Mouse (Mus musculus): ENCODE results near the gene Cmah. TPM values are rescaled to one million over a fixed set of nuclear protein-coding genes. Genes with fewer than 3 reads are reported as not detected.

Gene Cmah
- polyA plus RNA-seq, 1 experiment, result 0.23 TPM

DNA sequence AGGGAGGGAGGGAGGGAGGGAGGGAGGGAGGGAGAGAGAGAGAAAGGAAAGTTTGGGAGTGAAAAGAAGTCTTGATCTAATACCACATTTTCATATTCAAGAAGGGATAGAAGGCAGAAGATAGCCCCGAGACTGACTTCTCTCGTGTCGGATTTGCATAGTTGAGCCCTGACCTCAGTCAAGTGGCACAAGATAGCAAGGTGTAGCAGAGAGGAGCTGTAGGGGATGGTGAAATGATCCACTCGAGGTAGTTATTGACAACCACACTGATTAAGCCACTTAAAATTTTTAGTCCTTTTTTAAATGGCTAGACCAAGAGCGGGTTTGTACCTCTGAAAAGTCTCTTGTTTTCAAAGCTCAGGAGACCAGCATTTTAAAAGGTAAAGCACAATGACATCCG is 171.1 kb downstream of the Cmah start:
- TF ChIP-seq CTCF (IDR thresholded peaks at IDR 0.05; ENCODE audit: control insufficient read depth, insufficient read depth, insufficient replicate concordance, low read depth, low read length) (no peak), POLR2A (IDR thresholded peaks at IDR 0.05; ENCODE audit: control insufficient read depth, low read depth, low read length) (no peak)
- Histone ChIP-seq H3K36me3 (ENCODE audit: control insufficient read depth, insufficient read depth, low read length) (no peaks in the 10 kb centered on the region), H3K4me3 (ENCODE audit: control insufficient read depth, low read depth, low read length) (no peak overlapping the region)

DNA sequence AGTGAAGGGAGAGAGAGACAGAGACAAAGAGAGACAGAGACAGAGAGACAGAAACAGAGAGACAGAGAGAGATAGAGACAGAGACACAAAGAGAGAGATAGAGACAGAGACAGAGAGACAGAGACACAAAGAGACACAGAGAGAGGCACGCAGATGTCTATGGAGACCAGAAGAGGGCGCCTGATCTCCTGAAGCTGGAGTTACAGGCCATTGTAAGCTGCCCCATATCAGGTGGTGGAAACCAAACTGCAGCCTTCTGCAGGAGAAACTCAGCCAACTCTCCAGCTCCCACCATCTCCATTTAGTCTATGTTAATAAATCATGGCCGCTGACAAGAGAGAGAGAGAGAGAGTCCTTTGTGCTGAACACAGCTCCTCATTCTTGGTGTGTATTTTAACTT is 172.3 kb downstream of the Cmah start:
- no peak overlapping the region for H3K27ac ChIP-seq (ENCODE audit: control insufficient read depth, insufficient read depth, low read depth, low read length)
- no peaks in the 10 kb centered on the region for H3K27me3 ChIP-seq (ENCODE audit: control insufficient read depth, insufficient read depth, low read length)
- H3K4me1 ChIP-seq (ENCODE audit: control insufficient read depth, insufficient read depth, low read length), result no peaks in the 10 kb centered on the region
- H3K36me3 ChIP-seq (ENCODE audit: control insufficient read depth, insufficient read depth, low read length), result no peaks in the 10 kb centered on the region
- TF ChIP-seq CTCF (IDR thresholded peaks at IDR 0.05; ENCODE audit: control insufficient read depth, insufficient read depth, insufficient replicate concordance, low read depth, low read length), result no peak
- no peak for TF ChIP-seq POLR2A (IDR thresholded peaks at IDR 0.05; ENCODE audit: control insufficient read depth, low read depth, low read length)
- H3K4me3 ChIP-seq (ENCODE audit: control insufficient read depth, low read depth, low read length), result no peak overlapping the region

More for the DNA sequence above, 171.1 kb downstream of the Cmah start:
- Histone ChIP-seq H3K27me3 (ENCODE audit: control insufficient read depth, insufficient read depth, low read length) (no peaks in the 10 kb centered on the region), H3K27ac (ENCODE audit: control insufficient read depth, insufficient read depth, low read depth, low read length) (no peak overlapping the region), H3K4me1 (ENCODE audit: control insufficient read depth, insufficient read depth, low read length) (no peaks in the 10 kb centered on the region)

DNA sequence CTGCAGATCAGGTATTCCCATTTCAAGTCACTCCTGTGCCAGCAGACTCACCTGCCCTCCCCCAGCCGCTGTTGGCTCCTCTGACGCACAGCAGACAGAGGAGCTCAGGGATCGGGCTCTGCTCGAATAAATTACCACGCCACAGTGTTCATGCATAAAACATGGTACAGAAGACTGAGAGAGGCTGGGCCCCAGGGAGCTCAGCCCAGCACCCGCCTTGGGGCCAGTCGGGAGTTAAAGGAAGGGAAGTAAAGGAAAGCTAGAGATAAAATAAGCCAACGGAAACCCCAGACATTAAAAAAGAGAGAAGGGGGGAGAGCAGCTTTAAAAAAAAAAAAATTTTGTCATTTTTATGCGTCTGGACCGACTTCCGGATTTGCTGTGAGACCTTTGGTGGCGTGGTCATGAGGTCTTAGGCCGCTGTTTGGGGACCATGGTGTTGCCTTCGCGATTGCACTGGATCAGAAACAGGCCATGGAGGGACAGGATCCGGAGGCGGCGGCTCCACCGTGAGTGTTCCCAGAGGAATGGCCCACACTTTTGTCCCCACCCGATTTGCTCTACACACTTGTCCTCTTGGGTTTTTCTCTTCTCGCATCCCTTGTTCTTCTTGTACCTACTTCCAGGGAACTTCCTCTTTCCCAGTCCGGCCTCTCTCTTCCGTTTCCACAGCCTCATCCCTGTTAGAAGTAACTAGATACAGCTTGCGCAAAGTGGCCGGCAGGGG is 174.1 kb downstream of the Cmah start:
- H3K4me3 ChIP-seq (ENCODE audit: control insufficient read depth, low read depth, low read length), result peak overlapping the region; percentile 35
- TF ChIP-seq CTCF (IDR thresholded peaks at IDR 0.05; ENCODE audit: control insufficient read depth, insufficient read depth, insufficient replicate concordance, low read depth, low read length), result no peak
- no peak for TF ChIP-seq POLR2A (IDR thresholded peaks at IDR 0.05; ENCODE audit: control insufficient read depth, low read depth, low read length)
- no peaks in the 10 kb centered on the region for H3K36me3 ChIP-seq (ENCODE audit: control insufficient read depth, insufficient read depth, low read length)
- no peak overlapping the region for H3K27ac ChIP-seq (ENCODE audit: control insufficient read depth, insufficient read depth, low read depth, low read length)
- H3K4me1 ChIP-seq (ENCODE audit: control insufficient read depth, insufficient read depth, low read length), result no peaks in the 10 kb centered on the region
- H3K27me3 ChIP-seq (ENCODE audit: control insufficient read depth, insufficient read depth, low read length), result no peaks in the 10 kb centered on the region

GRCm38 (mm10) chr13:24501919-24502318 is 174.7 kb downstream of the Cmah start:
- Histone ChIP-seq H3K36me3 (ENCODE audit: control insufficient read depth, insufficient read depth, low read length) (no peaks in the 10 kb centered on the region), H3K27ac (ENCODE audit: control insufficient read depth, insufficient read depth, low read depth, low read length) (no peak overlapping the region), H3K4me1 (ENCODE audit: control insufficient read depth, insufficient read depth, low read length) (no peaks in the 10 kb centered on the region), H3K4me3 (ENCODE audit: control insufficient read depth, low read depth, low read length) (no peak overlapping the region), H3K27me3 (ENCODE audit: control insufficient read depth, insufficient read depth, low read length) (no peaks in the 10 kb centered on the region)
- no peak for TF ChIP-seq POLR2A (IDR thresholded peaks at IDR 0.05; ENCODE audit: control insufficient read depth, low read depth, low read length)
- no peak for TF ChIP-seq CTCF (IDR thresholded peaks at IDR 0.05; ENCODE audit: control insufficient read depth, insufficient read depth, insufficient replicate concordance, low read depth, low read length)

GRCm38 (mm10) chr13:24505812-24506211 is 178.6 kb downstream of the Cmah start:
- Histone ChIP-seq H3K27me3 (ENCODE audit: control insufficient read depth, insufficient read depth, low read length) (no peaks in the 10 kb centered on the region), H3K27ac (ENCODE audit: control insufficient read depth, insufficient read depth, low read depth, low read length) (no peak overlapping the region), H3K36me3 (ENCODE audit: control insufficient read depth, insufficient read depth, low read length) (no peaks in the 10 kb centered on the region), H3K4me1 (ENCODE audit: control insufficient read depth, insufficient read depth, low read length) (no peaks in the 10 kb centered on the region), H3K4me3 (ENCODE audit: control insufficient read depth, low read depth, low read length) (no peak overlapping the region)
- TF ChIP-seq POLR2A (IDR thresholded peaks at IDR 0.05; ENCODE audit: control insufficient read depth, low read depth, low read length), result no peak
- no peak for TF ChIP-seq CTCF (IDR thresholded peaks at IDR 0.05; ENCODE audit: control insufficient read depth, insufficient read depth, insufficient replicate concordance, low read depth, low read length)

- Histone ChIP-seq H3K4me3 (ENCODE audit: control insufficient read depth, low read depth, low read length) (no peak overlapping the region), H3K4me1 (ENCODE audit: control insufficient read depth, insufficient read depth, low read length) (no peaks in the 10 kb centered on the region), H3K27ac (ENCODE audit: control insufficient read depth, insufficient read depth, low read depth, low read length) (no peak overlapping the region), H3K27me3 (ENCODE audit: control insufficient read depth, insufficient read depth, low read length) (no peaks in the 10 kb centered on the region), H3K36me3 (ENCODE audit: control insufficient read depth, insufficient read depth, low read length) (no peaks in the 10 kb centered on the region)
- no peak for TF ChIP-seq CTCF (IDR thresholded peaks at IDR 0.05; ENCODE audit: control insufficient read depth, insufficient read depth, insufficient replicate concordance, low read depth, low read length)
- TF ChIP-seq POLR2A (IDR thresholded peaks at IDR 0.05; ENCODE audit: control insufficient read depth, low read depth, low read length), result no peak
These were observed 180.0 kb downstream of the Cmah start for GRCm38 (mm10) chr13:24507156-24507555.

GRCm38 (mm10) chr13:24508917-24509316 is 181.7 kb downstream of the Cmah start:
- H3K4me1 ChIP-seq (ENCODE audit: control insufficient read depth, insufficient read depth, low read length), result no peaks in the 10 kb centered on the region
- TF ChIP-seq CTCF (IDR thresholded peaks at IDR 0.05; ENCODE audit: control insufficient read depth, insufficient read depth, insufficient replicate concordance, low read depth, low read length), result no peak
- TF ChIP-seq POLR2A (IDR thresholded peaks at IDR 0.05; ENCODE audit: control insufficient read depth, low read depth, low read length), result no peak

More at GRCm38 (mm10) chr13:24508917-24509316, 181.7 kb downstream of the Cmah start:
- H3K27ac ChIP-seq (ENCODE audit: control insufficient read depth, insufficient read depth, low read depth, low read length), result no peak overlapping the region
- H3K27me3 ChIP-seq (ENCODE audit: control insufficient read depth, insufficient read depth, low read length), result no peaks in the 10 kb centered on the region
- H3K4me3 ChIP-seq (ENCODE audit: control insufficient read depth, low read depth, low read length), result no peak overlapping the region
- H3K36me3 ChIP-seq (ENCODE audit: control insufficient read depth, insufficient read depth, low read length), result no peaks in the 10 kb centered on the region
